Mouse (Mus musculus): ENCODE data around the gene Cacng7. TPM values are rescaled to one million over a fixed set of nuclear protein-coding genes. Genes with fewer than 3 reads are reported as not detected.
A peak's percentile ranks its signal among the peaks of the same experiment; 100 is the strongest.
"Not testable (repeated sequence)": the region's sequence is repeated elsewhere in the genome, so short reads cannot be mapped to it uniquely, and the experiment has no call there.

Gene Cacng7
- polyA plus RNA-seq, 1 experiment from 2014 or later = 1.7 TPM

DNA sequence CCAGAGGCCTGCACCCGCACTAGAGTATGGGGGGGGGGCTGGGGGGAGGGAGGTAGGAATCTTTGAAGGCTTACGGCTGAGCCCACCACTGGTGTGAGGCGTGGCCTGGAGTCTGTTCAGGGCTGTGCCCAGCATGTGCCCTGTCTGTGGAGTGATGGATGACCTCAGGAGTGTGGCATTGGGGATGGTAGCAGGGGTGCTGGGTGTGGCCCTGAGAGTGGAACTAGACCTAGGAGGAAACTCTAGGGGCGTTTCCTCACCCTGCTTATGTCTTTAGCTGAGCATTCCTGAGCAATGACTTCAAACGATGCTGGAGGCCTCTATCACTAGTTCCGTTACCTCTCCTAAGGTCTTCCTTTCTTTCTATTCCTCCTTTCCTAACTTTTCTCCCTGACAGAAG, 41.6 kb upstream of the Cacng7 start:
- H3K4me2 ChIP-seq (ENCODE audit: low read depth, low read length) = peak overlapping the region; percentile 75
- H3K36me3 ChIP-seq (ENCODE audit: control insufficient read depth, insufficient read depth, low read length) = peaks cover 11% of the 10 kb centered on the region; the same call in 1 of the 2 replicates
- DNase-seq (ENCODE audit: low spot score) = peak; percentile 60
- peak overlapping the region; percentile 95 for H3K27ac ChIP-seq (replicated peaks; ENCODE audit: low read depth, low read length)
- H3K4me1 ChIP-seq (ENCODE audit: control insufficient read depth, insufficient read depth, low read length) = peaks cover 17% of the 10 kb centered on the region
- peak overlapping the region; percentile 45 for H3K4me3 ChIP-seq (ENCODE audit: low read depth, low read length)
- peak overlapping the region; percentile 69 for H3K9ac ChIP-seq (ENCODE audit: low read depth, low read length)
- no peaks in the 10 kb centered on the region for H3K9me3 ChIP-seq (ENCODE audit: control insufficient read depth, low read length)
- ATAC-seq (ENCODE audit: low read depth) = no peak
- WGBS = 26% methylated on average over 6 of the region's 6 CpGs
- H3K27me3 ChIP-seq (replicated peaks; ENCODE audit: control insufficient read depth, insufficient read depth, low read length) = no peaks in the 10 kb centered on the region

- 59% methylated on average over 3 of the region's 3 CpGs for WGBS
- Histone ChIP-seq H3K4me3 (ENCODE audit: low read depth, low read length) (peak overlapping the region; percentile 45), H3K9me3 (ENCODE audit: control insufficient read depth, low read length) (no peaks in the 10 kb centered on the region), H3K27me3 (replicated peaks; ENCODE audit: control insufficient read depth, insufficient read depth, low read length) (no peaks in the 10 kb centered on the region), H3K4me1 (ENCODE audit: control insufficient read depth, insufficient read depth, low read length) (peaks cover 17% of the 10 kb centered on the region), H3K9ac (ENCODE audit: low read depth, low read length) (0 out of 2 replicates have a peak overlapping the region, but pooled peaks have one; percentile 62), H3K27ac (replicated peaks; ENCODE audit: low read depth, low read length) (peak overlapping the region; percentile 95), H3K4me2 (ENCODE audit: low read depth, low read length) (peak overlapping the region; percentile 75), H3K36me3 (ENCODE audit: control insufficient read depth, insufficient read depth, low read length) (peaks cover 17% of the 10 kb centered on the region)
- ATAC-seq (ENCODE audit: low read depth) (no peak), DNase-seq (ENCODE audit: low spot score) (no peak)
These were observed 41.0 kb upstream of the Cacng7 start for GRCm38 (mm10) chr7:3291764-3292163.

GRCm38 (mm10) chr7:3292271-3292670, 40.5 kb upstream of the Cacng7 start:
- WGBS = 73% methylated on average over 10 of the region's 12 CpGs
- 0 out of 2 replicates have a peak overlapping the region, but pooled peaks have one; percentile 62 for H3K9ac ChIP-seq (ENCODE audit: low read depth, low read length)

GRCm38 (mm10) chr7:3292791-3293190, 40.0 kb upstream of the Cacng7 start:
- Histone ChIP-seq H3K4me2 (ENCODE audit: low read depth, low read length) (peak overlapping the region; percentile 75), H3K36me3 (ENCODE audit: control insufficient read depth, insufficient read depth, low read length) (peaks cover 27% of the 10 kb centered on the region), H3K9ac (ENCODE audit: low read depth, low read length) (peak overlapping the region; percentile 62), H3K27me3 (replicated peaks; ENCODE audit: control insufficient read depth, insufficient read depth, low read length) (no peaks in the 10 kb centered on the region), H3K9me3 (ENCODE audit: control insufficient read depth, low read length) (no peaks in the 10 kb centered on the region), H3K27ac (replicated peaks; ENCODE audit: low read depth, low read length) (peak overlapping the region; percentile 95), H3K4me1 (ENCODE audit: control insufficient read depth, insufficient read depth, low read length) (peaks cover 17% of the 10 kb centered on the region), H3K4me3 (ENCODE audit: low read depth, low read length) (peak overlapping the region; percentile 42)
- peak; percentile 68 for ATAC-seq (ENCODE audit: low read depth)
- DNase-seq (ENCODE audit: low spot score) = peak; percentile 95
- 1% methylated on average over 14 of the region's 14 CpGs for WGBS

More at GRCm38 (mm10) chr7:3292271-3292670, 40.5 kb upstream of the Cacng7 start:
- Histone ChIP-seq H3K4me2 (ENCODE audit: low read depth, low read length) (peak overlapping the region; percentile 75), H3K27ac (replicated peaks; ENCODE audit: low read depth, low read length) (peak overlapping the region; percentile 95), H3K4me3 (ENCODE audit: low read depth, low read length) (peak overlapping the region; percentile 42), H3K36me3 (ENCODE audit: control insufficient read depth, insufficient read depth, low read length) (peaks cover 22% of the 10 kb centered on the region), H3K4me1 (ENCODE audit: control insufficient read depth, insufficient read depth, low read length) (peaks cover 17% of the 10 kb centered on the region)
- not testable (repeated sequence) for ATAC-seq (ENCODE audit: low read depth); H3K9me3 ChIP-seq (ENCODE audit: control insufficient read depth, low read length); H3K27me3 ChIP-seq (replicated peaks; ENCODE audit: control insufficient read depth, insufficient read depth, low read length); DNase-seq (ENCODE audit: low spot score)

DNA sequence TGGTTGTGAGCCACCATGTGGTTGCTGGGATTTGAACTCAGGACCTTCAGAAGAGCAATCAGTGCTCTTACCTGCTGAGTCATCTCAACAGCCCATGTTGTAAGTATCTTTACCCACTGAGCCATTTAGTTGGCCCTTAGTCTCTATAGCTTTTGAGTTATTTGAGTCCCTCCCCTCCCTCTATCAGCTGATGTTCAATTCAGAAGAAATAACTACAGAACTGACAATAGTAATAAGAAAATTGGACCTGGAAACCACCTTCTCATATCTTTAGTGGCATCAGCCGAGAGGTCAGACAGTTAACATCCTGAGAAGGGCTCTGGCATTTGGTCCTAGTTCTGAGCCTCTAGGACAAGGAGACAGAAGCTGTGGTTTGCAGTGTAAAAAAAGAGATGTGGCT, 38.0 kb upstream of the Cacng7 start:
- ATAC-seq (ENCODE audit: low read depth) (no peak), DNase-seq (ENCODE audit: low spot score) (no peak)
- Histone ChIP-seq H3K9ac (ENCODE audit: low read depth, low read length) (no peak overlapping the region), H3K4me2 (ENCODE audit: low read depth, low read length) (no peak overlapping the region), H3K27me3 (replicated peaks; ENCODE audit: control insufficient read depth, insufficient read depth, low read length) (no peaks in the 10 kb centered on the region), H3K9me3 (ENCODE audit: control insufficient read depth, low read length) (no peaks in the 10 kb centered on the region), H3K4me1 (ENCODE audit: control insufficient read depth, insufficient read depth, low read length) (peaks cover 14% of the 10 kb centered on the region), H3K36me3 (ENCODE audit: control insufficient read depth, insufficient read depth, low read length) (peaks cover 45% of the 10 kb centered on the region), H3K27ac (replicated peaks; ENCODE audit: low read depth, low read length) (no peak overlapping the region), H3K4me3 (ENCODE audit: low read depth, low read length) (no peak overlapping the region)
- whole genome bisulfite sequencing = 89% methylated on average over 1 of the region's 1 CpGs

DNA sequence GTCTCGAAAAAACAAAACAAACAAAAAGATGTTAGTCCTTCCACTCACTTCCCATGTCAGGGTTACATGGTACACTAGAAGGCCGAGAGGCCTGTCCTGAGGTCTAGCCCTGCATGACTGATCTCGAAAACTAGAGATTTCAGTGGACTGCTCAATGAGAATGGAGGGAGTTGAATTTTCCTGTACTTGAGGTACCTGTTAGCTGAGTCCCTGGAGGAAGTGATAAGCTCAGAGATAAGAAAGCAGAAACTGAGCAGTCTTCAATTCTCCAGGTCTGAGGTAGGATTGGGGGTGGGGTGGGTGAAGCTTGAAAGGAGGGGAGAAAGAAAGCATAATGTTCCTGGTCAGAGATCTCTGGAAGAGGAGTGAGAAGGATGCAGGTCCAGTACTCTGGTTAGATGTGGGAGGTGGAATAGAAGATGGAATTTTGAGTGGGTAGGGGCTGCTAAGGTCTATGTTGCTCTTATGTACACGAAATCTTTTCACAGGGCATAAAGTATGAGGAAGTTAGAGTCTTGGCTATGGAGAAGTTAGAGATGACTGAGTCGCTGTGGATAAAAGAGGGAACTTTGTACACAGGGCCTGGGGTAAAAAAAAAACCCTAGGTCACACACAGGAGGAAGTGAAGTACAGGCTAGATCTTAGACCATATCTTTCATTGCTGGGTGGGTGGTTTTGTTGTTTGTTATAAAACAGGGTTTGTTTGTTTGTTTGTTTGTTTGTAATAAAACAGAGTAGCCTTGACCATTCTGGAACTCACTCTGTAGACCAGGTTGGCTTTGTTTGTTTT, 37.2 kb upstream of the Cacng7 start:
- H3K36me3 ChIP-seq (ENCODE audit: control insufficient read depth, insufficient read depth, low read length) = peaks cover 45% of the 10 kb centered on the region
- ATAC-seq (ENCODE audit: low read depth) (no peak), DNase-seq (ENCODE audit: low spot score) (no peak)
- H3K27ac ChIP-seq (replicated peaks; ENCODE audit: low read depth, low read length) = no peak overlapping the region
- no peaks in the 10 kb centered on the region for H3K9me3 ChIP-seq (ENCODE audit: control insufficient read depth, low read length)
- peaks cover 13% of the 10 kb centered on the region for H3K4me1 ChIP-seq (ENCODE audit: control insufficient read depth, insufficient read depth, low read length)
- no peaks in the 10 kb centered on the region for H3K27me3 ChIP-seq (replicated peaks; ENCODE audit: control insufficient read depth, insufficient read depth, low read length)
- H3K4me3 ChIP-seq (ENCODE audit: low read depth, low read length) = no peak overlapping the region
- no peak overlapping the region for H3K4me2 ChIP-seq (ENCODE audit: low read depth, low read length)
- H3K9ac ChIP-seq (ENCODE audit: low read depth, low read length) = no peak overlapping the region
- 85% methylated on average over 5 of the region's 5 CpGs for WGBS

DNA sequence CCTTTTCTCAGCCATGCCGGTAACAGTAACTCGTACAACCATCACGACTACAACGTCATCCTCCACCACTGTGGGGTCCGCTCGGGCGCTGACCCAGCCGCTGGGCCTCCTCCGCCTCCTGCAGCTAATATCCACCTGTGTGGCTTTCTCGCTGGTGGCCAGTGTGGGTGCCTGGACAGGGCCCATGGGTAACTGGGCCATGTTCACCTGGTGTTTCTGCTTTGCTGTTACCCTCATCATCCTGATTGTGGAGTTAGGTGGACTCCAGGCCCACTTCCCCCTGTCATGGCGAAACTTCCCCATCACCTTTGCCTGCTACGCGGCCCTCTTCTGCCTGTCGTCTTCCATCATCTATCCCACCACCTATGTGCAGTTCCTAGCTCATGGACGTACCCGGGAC, 36.0 kb upstream of the Cacng7 start:
- peaks cover 7% of the 10 kb centered on the region; the same call in 1 of the 2 replicates for H3K4me1 ChIP-seq (ENCODE audit: control insufficient read depth, insufficient read depth, low read length)
- no peak overlapping the region for H3K4me2 ChIP-seq (ENCODE audit: low read depth, low read length)
- peaks cover 4% of the 10 kb centered on the region for H3K27me3 ChIP-seq (replicated peaks; ENCODE audit: control insufficient read depth, insufficient read depth, low read length)
- peaks cover 45% of the 10 kb centered on the region for H3K36me3 ChIP-seq (ENCODE audit: control insufficient read depth, insufficient read depth, low read length)
- H3K27ac ChIP-seq (replicated peaks; ENCODE audit: low read depth, low read length) = no peak overlapping the region
- no peak overlapping the region for H3K4me3 ChIP-seq (ENCODE audit: low read depth, low read length)
- no peak overlapping the region for H3K9ac ChIP-seq (ENCODE audit: low read depth, low read length)
- no peaks in the 10 kb centered on the region for H3K9me3 ChIP-seq (ENCODE audit: control insufficient read depth, low read length)
- DNase-seq (ENCODE audit: low spot score) = no peak
- WGBS = 91% methylated on average over 16 of the region's 16 CpGs
- ATAC-seq (ENCODE audit: low read depth) = no peak

DNA sequence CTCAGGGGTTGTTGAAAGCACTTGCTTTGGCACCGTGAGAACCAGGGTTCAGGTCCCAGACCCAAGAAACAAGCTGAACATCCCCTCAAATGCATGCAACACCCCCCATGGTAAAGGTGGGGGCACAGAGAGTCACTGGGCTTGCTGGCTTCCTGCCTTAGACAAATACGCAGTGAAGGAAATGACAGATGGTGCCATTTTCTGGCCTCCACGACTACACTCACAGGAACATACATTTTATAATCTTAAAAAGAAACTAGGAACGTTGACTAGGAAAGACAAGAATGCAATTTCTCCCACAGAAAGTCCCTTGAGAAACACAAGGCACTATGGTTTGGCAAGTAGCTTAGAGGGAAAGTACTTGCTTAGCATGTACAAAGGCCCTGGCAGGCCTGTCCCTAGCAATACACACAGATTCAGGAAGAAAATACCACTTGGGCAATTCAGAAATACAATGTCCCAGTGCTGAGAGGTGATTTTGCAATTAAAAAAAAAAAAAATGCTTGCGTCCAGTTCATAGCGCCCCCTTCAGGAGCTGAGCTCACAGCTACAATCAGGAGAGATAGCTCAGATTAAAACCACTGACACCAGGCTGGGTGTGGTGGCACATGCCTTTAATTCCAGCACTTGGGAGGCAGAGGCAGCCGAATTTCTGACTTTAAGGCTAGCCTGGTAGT, 32.7 kb upstream of the Cacng7 start:
- Histone ChIP-seq H3K27ac (replicated peaks; ENCODE audit: low read depth, low read length) (no peak overlapping the region), H3K4me3 (ENCODE audit: low read depth, low read length) (no peak overlapping the region), H3K36me3 (ENCODE audit: control insufficient read depth, insufficient read depth, low read length) (peaks cover 37% of the 10 kb centered on the region), H3K4me1 (ENCODE audit: control insufficient read depth, insufficient read depth, low read length) (0 out of 2 replicates have a peak, but pooled peaks cover 4% of the 10 kb centered on the region), H3K4me2 (ENCODE audit: low read depth, low read length) (no peak overlapping the region), H3K9me3 (ENCODE audit: control insufficient read depth, low read length) (no peaks in the 10 kb centered on the region), H3K27me3 (replicated peaks; ENCODE audit: control insufficient read depth, insufficient read depth, low read length) (peaks cover 32% of the 10 kb centered on the region), H3K9ac (ENCODE audit: low read depth, low read length) (no peak overlapping the region)
- WGBS = 50% methylated on average over 7 of the region's 7 CpGs
- ATAC-seq (ENCODE audit: low read depth) (no peak), DNase-seq (ENCODE audit: low spot score) (no peak)
